Mouse (Mus musculus): ENCODE measurements around the gene Med11. TPM values are rescaled to one million over a fixed set of nuclear protein-coding genes. Genes with fewer than 3 reads are reported as not detected.
"Not testable (repeated sequence)": the region's sequence is repeated elsewhere in the genome, so short reads cannot be mapped to it uniquely, and the experiment has no call there.

The Med11 gene
- polyA plus RNA-seq, 1 experiment from 2014 or later: 48.4 TPM

GRCm38 (mm10) chr11:70458688-70459600 lies 7.2 kb downstream of the Med11 start, which contains the start of gene Zmynd15:
TSS of gene Zmynd15 (plus strand) at chr11:70459433.
- peak within 1 kb of the TSS; percentile 61; the same call in 1 of the 2 replicates for H3K27ac ChIP-seq

GRCm38 (mm10) chr11:70459601-70460101 lies 7.9 kb downstream of the Med11 start, which contains the start of gene Cxcl16:
TSS of gene Cxcl16 (minus strand) at chr11:70459984.
- Histone ChIP-seq H3K4me1 (peaks cover 12% of the 10 kb centered on the region), H3K27ac (peak within 1 kb of the TSS; percentile 61; the same call in 1 of the 2 replicates), H3K4me3 (peak within 1 kb of the TSS; percentile 64), H3K9me3 (replicated peaks) (no peaks in the 10 kb centered on the region), H3K36me3 (peaks cover 8% of the 10 kb centered on the region), H3K27me3 (ENCODE audit: low read depth, poor library complexity, severe bottlenecking) (peaks cover 70% of the 10 kb centered on the region)
- peak; percentile 48 for DNase-seq (ENCODE audit: low spot score)
- 4% methylated on average over 30 of the region's 30 CpGs for WGBS

More at GRCm38 (mm10) chr11:70458688-70459600, 7.2 kb downstream of the Med11 start, which contains the start of gene Zmynd15:
- Histone ChIP-seq H3K27me3 (ENCODE audit: low read depth, poor library complexity, severe bottlenecking) (peaks cover 63% of the 10 kb centered on the region), H3K4me3 (peak within 1 kb of the TSS; percentile 64), H3K9me3 (replicated peaks) (no peaks in the 10 kb centered on the region), H3K36me3 (peaks cover 8% of the 10 kb centered on the region), H3K4me1 (peaks cover 12% of the 10 kb centered on the region)
- 18% methylated on average over 32 of the region's 32 CpGs for WGBS
- DNase-seq (ENCODE audit: low spot score): no peak

- H3K9me3 ChIP-seq (replicated peaks): no peaks in the 10 kb centered on the region
- H3K4me1 ChIP-seq: peaks cover 22% of the 10 kb centered on the region
- no peak overlapping the region for H3K27ac ChIP-seq
- WGBS: 80% methylated on average over 5 of the region's 5 CpGs
- H3K27me3 ChIP-seq (ENCODE audit: low read depth, poor library complexity, severe bottlenecking): peaks cover 83% of the 10 kb centered on the region
- no peak overlapping the region for H3K4me3 ChIP-seq
- H3K36me3 ChIP-seq: no peaks in the 10 kb centered on the region
- DNase-seq (ENCODE audit: low spot score): no peak
Observed at GRCm38 (mm10) chr11:70463970-70464369, 12.3 kb downstream of the Med11 start.

GRCm38 (mm10) chr11:70465211-70465610 lies 13.5 kb downstream of the Med11 start:
- no peak for DNase-seq (ENCODE audit: low spot score)

GRCm38 (mm10) chr11:70465824-70466223 lies 14.1 kb downstream of the Med11 start:
- Histone ChIP-seq H3K4me1 (peaks cover 12% of the 10 kb centered on the region), H3K4me3 (peak overlapping the region; percentile 35), H3K36me3 (no peaks in the 10 kb centered on the region), H3K27ac (peak overlapping the region; percentile 53; the same call in 1 of the 2 replicates), H3K27me3 (ENCODE audit: low read depth, poor library complexity, severe bottlenecking) (peaks cover 65% of the 10 kb centered on the region), H3K9me3 (replicated peaks) (no peaks in the 10 kb centered on the region)
- DNase-seq (ENCODE audit: low spot score): peak; percentile 48
- 18% methylated on average over 23 of the region's 23 CpGs for WGBS

More at GRCm38 (mm10) chr11:70465211-70465610, 13.5 kb downstream of the Med11 start:
- Histone ChIP-seq H3K27ac (peak overlapping the region; percentile 53; the same call in 1 of the 2 replicates), H3K9me3 (replicated peaks) (no peaks in the 10 kb centered on the region), H3K27me3 (ENCODE audit: low read depth, poor library complexity, severe bottlenecking) (peaks cover 71% of the 10 kb centered on the region), H3K36me3 (no peaks in the 10 kb centered on the region), H3K4me1 (peaks cover 12% of the 10 kb centered on the region), H3K4me3 (0 out of 2 replicates have a peak overlapping the region, but pooled peaks have one; percentile 11)
- WGBS: 21% methylated on average over 16 of the region's 16 CpGs

- H3K27me3 ChIP-seq (ENCODE audit: low read depth, poor library complexity, severe bottlenecking): peaks cover 43% of the 10 kb centered on the region
Observed at GRCm38 (mm10) chr11:70467902-70468619, 16.3 kb downstream of the Med11 start.

GRCm38 (mm10) chr11:70469764-70470163 lies 18.0 kb downstream of the Med11 start:
- H3K4me1 ChIP-seq: peaks cover 12% of the 10 kb centered on the region
- H3K27ac ChIP-seq: no peak overlapping the region
- no peaks in the 10 kb centered on the region for H3K36me3 ChIP-seq
- no peaks in the 10 kb centered on the region for H3K9me3 ChIP-seq (replicated peaks)
- H3K27me3 ChIP-seq (ENCODE audit: low read depth, poor library complexity, severe bottlenecking): peaks cover 26% of the 10 kb centered on the region
- no peak for DNase-seq (ENCODE audit: low spot score)
- no peak overlapping the region for H3K4me3 ChIP-seq
- WGBS: 89% methylated on average over 3 of the region's 3 CpGs

More at GRCm38 (mm10) chr11:70467902-70468619, 16.3 kb downstream of the Med11 start:
- peaks cover 12% of the 10 kb centered on the region for H3K4me1 ChIP-seq
- H3K36me3 ChIP-seq: no peaks in the 10 kb centered on the region
- WGBS: 83% methylated on average over 5 of the region's 5 CpGs
- no peaks in the 10 kb centered on the region for H3K9me3 ChIP-seq (replicated peaks)
- no peak overlapping the region for H3K4me3 ChIP-seq
- no peak overlapping the region for H3K27ac ChIP-seq
- DNase-seq (ENCODE audit: low spot score): no peak

- no peak for DNase-seq (ENCODE audit: low spot score)
- no peaks in the 10 kb centered on the region for H3K36me3 ChIP-seq
- H3K4me3 ChIP-seq: no peak overlapping the region
- H3K9me3 ChIP-seq (replicated peaks): no peaks in the 10 kb centered on the region
- H3K27ac ChIP-seq: no peak overlapping the region
- no peaks in the 10 kb centered on the region for H3K27me3 ChIP-seq (ENCODE audit: low read depth, poor library complexity, severe bottlenecking)
- H3K4me1 ChIP-seq: no peaks in the 10 kb centered on the region
Observed at GRCm38 (mm10) chr11:70472716-70473115, 21.0 kb downstream of the Med11 start.

GRCm38 (mm10) chr11:70473291-70473690 lies 21.6 kb downstream of the Med11 start:
- not testable (repeated sequence) for H3K27me3 ChIP-seq (ENCODE audit: low read depth, poor library complexity, severe bottlenecking); H3K4me3 ChIP-seq; H3K9me3 ChIP-seq (replicated peaks); H3K4me1 ChIP-seq; H3K27ac ChIP-seq; H3K36me3 ChIP-seq; DNase-seq (ENCODE audit: low spot score)
- 93% methylated on average over 5 of the region's 5 CpGs for WGBS

GRCm38 (mm10) chr11:70474872-70475534 lies 23.3 kb downstream of the Med11 start:
- WGBS: 82% methylated on average over 12 of the region's 12 CpGs
- H3K36me3 ChIP-seq: no peaks in the 10 kb centered on the region
- no peak overlapping the region for H3K4me3 ChIP-seq
- H3K27ac ChIP-seq: no peak overlapping the region
- H3K9me3 ChIP-seq (replicated peaks): no peaks in the 10 kb centered on the region
- no peaks in the 10 kb centered on the region for H3K27me3 ChIP-seq (ENCODE audit: low read depth, poor library complexity, severe bottlenecking)
- no peaks in the 10 kb centered on the region for H3K4me1 ChIP-seq
- no peak for DNase-seq (ENCODE audit: low spot score)

- no peak for DNase-seq (ENCODE audit: low spot score)
- Histone ChIP-seq H3K9me3 (replicated peaks) (no peaks in the 10 kb centered on the region), H3K4me1 (no peaks in the 10 kb centered on the region), H3K4me3 (no peak overlapping the region), H3K27ac (no peak overlapping the region), H3K36me3 (no peaks in the 10 kb centered on the region), H3K27me3 (ENCODE audit: low read depth, poor library complexity, severe bottlenecking) (no peaks in the 10 kb centered on the region)
- WGBS: 71% methylated on average over 2 of the region's 2 CpGs
Observed at GRCm38 (mm10) chr11:70485498-70485897, 33.8 kb downstream of the Med11 start.

GRCm38 (mm10) chr11:70487816-70488215 lies 36.1 kb downstream of the Med11 start:
- DNase-seq (ENCODE audit: low spot score): no peak
- no peak overlapping the region for H3K4me3 ChIP-seq
- no peak overlapping the region for H3K27ac ChIP-seq
- no peaks in the 10 kb centered on the region for H3K27me3 ChIP-seq (ENCODE audit: low read depth, poor library complexity, severe bottlenecking)
- WGBS: 54% methylated on average over 4 of the region's 4 CpGs
- no peaks in the 10 kb centered on the region for H3K4me1 ChIP-seq
- H3K36me3 ChIP-seq: no peaks in the 10 kb centered on the region
- H3K9me3 ChIP-seq (replicated peaks): no peaks in the 10 kb centered on the region
